Mouse (Mus musculus): ENCODE data around the gene Stk24.

DNA sequence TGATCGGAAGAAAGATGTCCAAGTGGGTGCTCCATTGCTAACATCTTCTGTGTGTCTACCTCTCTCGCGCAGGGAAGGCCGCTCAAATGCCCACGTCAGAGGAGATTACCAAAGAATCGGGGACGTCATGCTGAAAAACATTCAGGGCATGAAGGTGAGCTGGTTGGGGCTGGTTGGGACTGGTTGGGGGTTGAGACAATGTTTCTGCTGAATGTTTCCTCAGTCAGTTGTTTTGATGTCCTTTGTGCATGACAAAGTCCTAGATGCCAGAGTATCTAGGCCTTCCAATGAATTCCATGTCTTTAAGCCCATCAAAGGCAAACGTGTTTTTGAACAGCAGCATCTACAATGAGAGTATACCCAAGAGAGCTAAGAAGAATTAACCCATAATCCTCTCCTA lies 112.0 kb downstream of the Stk24 start:
- TF ChIP-seq POLR2A (IDR thresholded peaks at IDR 0.05; ENCODE audit: control insufficient read depth, low read depth, low read length) = no peak
- TF ChIP-seq CTCF (IDR thresholded peaks at IDR 0.05; ENCODE audit: control insufficient read depth, insufficient read depth, insufficient replicate concordance, low read depth, low read length) = no peak

Measured in testis, adult 2 months (tissue).